Mouse (Mus musculus): ENCODE measurements at regions not wholly inside any gene's neighbourhood (a gene's known extent, or its start where the extent isn't known, plus 50 kb on each side); places are given as distances from the start of the nearest gene placed in this dataset.
A peak's percentile ranks its signal among the peaks of the same experiment; 100 is the strongest.

DNA sequence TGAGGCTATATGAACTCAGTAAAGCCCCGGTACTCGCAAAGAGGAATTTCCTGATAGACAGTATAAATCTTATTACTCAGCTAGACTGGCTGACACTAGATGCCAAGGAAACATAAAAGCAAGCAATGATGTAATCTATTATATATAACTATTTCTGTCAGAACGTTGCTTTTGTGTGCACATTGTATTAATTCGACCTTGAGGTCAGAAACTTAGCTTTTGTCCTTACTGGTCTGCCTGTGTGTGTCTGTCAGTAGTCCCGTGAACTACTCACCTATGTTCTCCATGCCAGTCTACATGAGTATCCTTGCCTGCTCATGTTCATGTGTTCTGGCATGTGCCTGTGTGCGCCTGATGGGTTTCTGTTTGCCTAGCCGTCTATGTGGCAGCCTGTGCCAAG is 70.5 kb downstream of the Tmx1 start:
- no peak for DNase-seq

DNA sequence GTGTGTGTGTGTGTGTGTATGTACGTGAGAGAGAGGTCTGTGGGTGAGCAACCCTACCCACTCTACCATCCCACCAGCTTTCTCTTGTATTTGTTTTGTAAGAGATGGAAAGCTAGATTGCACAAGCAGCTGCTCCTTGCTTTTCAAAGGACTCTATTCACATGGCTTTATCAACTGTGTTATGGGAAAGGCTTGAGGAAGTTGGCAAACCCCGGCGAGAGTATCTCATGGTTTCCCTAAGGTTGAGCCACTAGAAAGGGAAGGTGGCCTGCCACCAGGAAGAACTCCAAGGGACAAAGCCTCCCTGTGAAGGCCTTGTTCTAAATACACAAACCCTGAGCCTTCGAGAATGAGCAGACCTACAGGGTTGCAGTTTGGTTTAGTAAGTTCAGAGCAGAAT is 71.8 kb downstream of the Tmx1 start:
- DNase-seq, result no peak

DNA sequence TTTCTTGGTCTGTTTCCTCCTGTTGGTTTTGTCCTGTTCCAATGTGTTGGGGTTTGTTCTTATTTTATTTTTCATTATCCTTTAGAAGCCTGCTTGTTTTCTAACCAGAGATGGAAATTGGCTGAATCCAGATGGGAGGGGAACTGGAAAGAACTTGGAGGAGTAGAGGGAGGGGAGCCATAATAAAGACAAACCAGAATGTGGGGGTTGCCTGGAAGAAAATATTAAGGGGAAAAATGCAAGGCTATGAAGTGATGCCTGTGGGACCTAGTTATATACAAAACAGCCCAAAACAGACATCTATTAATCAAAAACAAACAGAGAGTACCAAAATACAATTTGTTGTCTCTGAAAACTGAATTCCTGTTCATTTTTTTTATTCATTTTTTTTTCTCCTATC is 78.8 kb downstream of the Tmx1 start:
- no peak for DNase-seq

DNA sequence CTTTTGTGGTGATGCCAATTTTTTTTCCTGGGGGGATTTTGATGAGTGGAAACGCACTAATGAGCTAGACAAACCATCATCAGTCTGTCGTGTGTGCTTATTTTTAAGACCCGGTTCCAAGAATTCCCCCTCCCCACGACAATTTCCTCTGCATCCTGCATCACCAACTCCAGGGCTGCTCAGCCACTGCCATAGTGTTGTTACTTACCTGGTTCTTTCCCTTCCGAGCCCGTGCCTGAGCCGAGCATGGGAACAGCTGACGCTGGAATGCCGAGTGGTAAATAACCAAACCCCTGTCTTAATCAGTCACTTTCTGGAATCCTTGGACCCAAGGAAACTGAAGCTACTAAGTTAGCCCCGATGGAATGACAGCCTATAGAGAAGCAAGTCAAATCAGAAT is 79.3 kb downstream of the Tmx1 start:
- no peak for DNase-seq

DNA sequence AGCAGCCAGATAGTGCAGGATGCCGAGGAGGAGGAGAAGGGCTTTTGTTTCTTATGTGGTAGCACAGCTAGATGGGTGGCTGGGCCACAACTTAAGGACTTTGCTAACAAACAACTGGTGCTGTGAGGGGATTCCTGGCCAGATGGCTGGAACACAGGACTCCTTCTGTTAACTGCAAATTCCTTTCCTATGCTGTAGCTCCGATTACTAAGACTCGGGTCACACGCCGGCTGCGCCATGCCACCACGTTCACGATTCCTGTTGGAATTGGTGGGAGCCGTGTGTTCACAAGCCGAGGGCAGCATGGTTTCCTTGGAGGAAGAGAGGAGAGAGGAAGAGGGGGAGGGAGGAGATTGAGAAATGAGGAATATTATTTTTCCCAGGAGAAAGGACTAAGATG is 79.9 kb downstream of the Tmx1 start:
- DNase-seq, result no peak

DNA sequence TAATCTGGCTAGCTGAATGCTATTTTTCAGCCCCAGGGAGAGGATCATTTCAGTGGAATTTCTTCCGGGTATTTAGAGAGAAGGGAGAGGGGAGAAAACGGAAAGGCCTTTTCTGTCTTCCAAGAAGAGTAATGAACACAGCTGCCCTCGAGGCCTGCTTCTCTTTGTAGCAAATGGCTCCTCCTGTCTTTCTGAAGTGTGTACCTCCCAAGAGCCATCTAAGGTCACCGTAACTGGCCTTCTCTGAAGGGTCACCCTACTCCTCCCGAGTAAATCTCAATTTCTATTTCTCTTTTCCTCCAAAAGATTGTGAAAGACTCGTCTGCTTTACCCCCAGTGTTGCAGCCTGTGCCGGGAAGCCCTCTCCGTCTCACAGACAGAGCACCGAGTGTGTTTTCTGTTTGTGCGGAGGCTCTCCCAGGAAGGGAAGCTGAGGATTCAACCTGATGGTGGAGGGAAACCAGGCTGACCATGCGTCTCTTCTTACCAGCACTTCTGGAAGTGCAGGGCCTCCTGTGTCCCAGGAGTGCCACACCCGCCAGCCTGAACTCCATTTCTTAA is 80.6 kb downstream of the Tmx1 start:
- no peak for DNase-seq

DNA sequence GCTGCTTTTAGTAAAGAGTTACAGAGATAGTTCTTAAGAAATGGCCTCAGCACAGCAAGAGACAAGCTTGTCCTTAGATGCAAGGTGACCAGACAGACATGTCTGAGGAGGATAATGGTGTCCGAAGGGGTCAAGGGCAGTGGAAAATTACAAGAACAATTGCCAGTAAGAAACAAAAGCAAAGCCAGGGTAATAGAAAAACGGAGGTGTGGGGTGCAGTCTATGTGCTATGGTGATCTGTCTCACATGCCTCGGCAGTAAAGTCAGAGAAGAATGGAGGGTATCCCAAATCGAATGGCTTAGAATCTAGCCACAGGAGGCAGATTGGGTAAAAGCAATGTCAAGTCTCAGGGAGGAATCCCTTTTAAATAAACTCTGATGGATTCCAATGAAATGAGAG is 86.2 kb downstream of the Tmx1 start:
- DNase-seq, result no peak

DNA sequence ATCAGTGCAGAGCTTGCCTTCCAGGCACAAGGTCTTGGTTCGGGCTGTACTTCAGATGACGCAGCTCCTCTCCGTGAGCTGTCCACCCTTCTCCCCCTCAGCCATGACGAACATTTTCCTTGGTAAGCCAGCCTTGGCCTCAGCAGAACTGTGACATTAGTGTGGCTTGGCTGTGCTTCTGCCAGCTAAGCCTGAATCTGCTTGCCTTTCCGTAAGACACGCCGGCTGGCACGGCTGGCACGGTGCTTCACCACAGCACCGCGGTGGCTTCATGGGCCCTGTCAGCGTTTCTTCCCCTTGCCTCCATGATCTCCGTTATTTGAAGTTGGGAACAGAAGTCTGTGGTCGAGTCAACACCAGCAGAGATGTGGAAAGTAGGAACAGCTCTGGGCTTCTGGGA is 87.0 kb downstream of the Tmx1 start:
- DNase-seq, result no peak

DNA sequence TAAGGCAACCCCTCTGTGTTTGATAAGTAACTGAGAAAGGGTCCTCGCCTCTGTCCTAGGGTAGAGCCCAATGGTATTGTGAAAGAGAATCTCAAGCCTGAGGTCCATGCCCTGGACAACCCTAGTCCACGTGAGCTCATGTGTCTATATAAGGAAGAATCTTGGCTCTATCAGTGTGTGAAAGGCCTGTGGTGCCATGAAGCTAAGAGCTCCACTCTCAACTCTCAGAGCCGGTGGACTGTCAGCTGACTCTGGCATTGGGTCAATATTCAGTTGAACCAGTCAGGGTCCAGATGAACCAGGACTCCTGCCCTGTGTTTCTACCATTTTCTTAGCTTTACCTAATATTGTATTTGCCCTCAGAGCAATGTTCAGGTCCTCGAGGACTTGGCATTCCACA is 88.5 kb downstream of the Tmx1 start:
- DNase-seq, result no peak

DNA sequence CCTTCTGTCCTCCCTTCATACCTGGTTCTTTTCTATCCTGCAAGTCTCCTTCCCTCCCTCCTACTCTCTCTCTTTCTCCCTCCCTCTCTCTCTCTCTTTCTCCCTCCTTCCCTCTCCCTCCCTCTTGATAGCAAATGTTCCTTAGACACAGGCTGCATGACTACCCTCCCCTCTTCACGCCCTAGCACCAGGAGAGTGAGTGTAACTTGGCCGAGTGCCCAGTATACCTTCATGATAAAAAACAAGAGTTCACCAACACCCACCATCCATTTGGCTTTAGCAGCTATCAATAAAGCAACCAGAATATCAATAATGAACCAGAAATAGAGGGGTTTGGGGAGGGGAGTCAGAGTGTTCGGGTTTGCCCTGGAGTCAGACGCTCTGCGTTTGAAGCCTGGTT is 90.4 kb downstream of the Tmx1 start:
- no peak for DNase-seq

DNA sequence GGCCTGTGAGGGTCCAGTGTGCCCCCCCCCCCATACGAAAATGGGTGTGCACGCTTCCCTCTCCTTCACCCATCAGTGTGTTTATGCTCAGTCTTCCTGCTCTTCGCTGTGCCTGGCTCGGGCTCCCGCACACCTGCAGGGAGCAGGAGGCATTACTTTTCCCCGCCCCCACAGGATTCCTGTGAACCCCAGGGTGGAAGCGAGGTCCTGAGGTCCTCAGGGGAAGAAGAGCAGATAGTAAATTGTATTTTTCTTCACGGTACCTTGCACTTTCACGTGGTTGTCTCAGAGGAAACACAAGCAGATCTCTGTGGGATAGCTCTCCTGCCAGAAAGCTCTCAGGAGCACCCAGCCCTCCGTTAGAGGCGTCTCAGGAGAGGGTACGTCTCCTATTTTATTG is 91.4 kb downstream of the Tmx1 start:
- DNase-seq, result no peak

DNA sequence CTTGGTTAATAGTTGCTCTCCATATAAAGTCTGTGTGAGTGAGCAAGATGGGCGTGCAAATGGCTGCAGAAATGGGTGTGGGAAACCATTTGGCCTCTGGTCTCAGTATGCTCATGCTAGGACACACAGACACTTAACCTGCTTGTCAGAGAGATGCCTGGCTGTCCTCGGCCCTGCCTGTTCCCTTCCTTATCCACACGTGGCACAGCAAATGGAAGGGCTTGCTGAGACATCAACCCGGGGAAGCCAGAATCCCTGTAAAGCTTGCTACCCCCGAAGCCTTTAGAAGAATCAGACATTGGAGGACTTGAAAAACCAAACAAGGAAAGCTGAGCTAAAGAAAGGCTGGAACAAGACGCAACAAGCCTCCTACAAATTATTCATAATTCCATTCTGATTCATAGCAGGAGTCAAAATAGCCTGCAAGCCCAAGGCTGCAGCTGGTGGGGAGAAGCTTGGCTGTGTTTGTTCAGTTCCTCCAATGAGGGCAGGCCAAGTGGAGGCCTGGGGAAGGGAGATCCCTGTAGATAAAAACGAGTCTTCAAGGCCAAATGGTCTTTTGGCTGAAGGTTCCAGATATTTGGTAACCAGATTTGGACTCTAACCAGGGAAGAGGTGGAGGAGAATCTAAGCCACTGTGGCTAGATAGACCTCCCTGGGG is 92.1 kb downstream of the Tmx1 start:
- DNase-seq, result peak; percentile 7

DNA sequence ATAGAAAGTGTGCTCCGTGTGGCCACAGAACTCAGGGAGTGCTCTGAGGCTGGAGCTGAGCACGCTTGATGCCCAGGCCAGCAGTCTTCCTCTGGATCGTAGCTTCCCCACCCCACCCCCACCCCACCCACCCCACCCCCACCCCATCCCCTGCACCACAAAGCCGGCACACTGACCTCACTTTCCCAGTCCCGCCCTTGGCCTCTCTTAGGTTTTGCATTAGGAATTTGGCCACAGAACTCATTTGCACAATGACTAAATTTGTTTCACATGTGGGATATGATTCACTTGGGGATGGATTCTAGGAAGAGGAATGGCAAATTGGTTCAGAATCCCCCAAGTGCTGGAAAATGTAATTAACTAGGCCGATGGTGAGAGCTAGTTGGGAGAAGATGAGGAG is 94.3 kb downstream of the Tmx1 start:
- no peak for DNase-seq

DNA sequence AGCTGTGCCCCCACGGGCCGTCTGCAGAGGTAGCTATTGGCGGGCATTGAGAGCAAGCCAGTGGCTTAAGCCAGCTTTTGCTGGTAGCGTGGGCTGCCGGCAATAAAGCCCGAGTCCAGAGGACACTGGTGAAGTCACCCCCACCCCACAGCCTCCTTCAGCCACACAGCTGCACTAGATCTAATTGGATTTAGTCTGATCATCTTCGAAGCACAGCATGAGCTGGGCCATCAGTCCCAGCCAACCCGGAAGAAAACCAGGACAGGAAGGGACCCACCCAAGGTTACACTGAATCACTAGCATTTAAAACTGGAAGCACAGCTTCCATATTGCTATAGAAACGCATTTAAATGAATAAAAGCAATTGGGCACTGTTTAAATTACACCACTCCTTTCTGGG is 96.4 kb downstream of the Tmx1 start:
- DNase-seq, result no peak

DNA sequence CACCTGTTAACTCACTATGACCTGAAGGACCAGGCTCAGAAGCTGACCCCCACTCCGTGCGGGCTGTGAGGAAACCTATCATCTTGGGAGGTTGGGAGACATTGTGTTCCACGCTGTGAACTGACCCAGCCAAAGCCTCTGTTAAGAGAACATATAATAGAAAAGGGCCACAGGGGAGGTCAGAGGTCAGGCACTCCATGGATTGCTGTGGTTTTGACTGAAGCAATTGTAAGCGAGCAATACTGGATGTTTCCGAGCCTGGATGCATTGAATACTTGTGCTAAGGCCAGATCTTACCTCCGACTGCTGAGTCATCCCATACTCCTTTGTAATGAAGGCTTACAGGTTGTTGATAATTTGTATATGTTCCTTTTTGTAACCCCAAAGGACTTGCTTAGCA is 101.0 kb downstream of the Tmx1 start:
- no peak for DNase-seq

DNA sequence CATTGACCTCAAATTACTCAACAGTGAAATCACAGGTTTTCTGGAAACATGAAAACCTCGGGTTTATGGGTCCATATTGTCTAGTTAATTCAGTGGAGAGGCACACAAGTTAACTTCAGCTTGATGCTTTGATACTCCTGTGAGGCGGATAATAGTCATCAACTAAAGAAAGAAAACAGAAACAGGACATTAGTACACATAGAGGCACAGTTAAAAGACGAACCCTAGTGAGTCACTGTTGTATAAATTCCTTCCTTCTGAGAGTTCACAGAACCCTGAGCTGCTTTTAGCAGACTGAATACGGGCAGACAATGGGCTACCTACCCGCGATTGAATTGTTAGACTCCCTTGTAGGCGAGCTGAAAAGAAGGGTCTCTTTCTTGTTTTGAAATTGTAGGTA is 101.7 kb downstream of the Tmx1 start:
- no peak for DNase-seq

DNA sequence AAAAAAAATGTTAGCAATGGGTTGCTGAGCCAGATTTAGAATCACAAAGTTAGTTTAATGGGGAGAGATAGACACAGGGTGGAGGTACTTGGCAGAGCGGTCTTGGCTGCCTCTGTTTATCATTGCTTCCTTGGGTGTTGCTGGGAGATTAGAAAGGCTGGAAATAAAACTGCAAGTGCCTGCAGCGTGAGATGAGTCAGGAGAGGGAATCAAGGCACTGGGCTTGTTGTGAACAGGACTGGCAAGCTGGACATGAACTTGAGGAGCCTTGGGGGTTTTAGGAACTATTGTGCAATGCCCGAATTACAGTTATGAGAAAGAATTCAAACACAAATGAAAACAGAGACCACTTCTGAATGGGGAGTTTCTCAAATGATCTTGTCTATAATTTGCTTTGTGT is 102.8 kb downstream of the Tmx1 start:
- DNase-seq, result no peak

DNA sequence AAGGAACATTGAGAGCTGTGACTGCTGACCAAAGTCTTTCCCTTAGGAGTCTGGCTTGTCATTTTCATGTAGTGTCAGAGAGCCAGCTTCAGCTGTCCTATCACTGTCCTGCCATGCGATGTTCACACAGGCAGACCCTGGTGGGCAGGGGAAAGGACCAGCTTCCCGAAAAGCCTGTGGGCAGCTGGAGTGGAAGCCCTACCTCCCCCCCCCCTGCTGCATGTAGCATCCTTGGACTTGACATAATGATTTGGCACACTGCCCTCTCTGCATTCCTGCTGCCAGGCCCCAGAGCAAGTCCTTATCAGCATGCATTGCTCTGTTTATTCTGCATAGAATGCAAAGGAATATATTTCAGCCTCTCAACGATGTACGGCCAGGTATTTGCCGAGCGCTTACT is 103.9 kb downstream of the Tmx1 start:
- no peak for DNase-seq

DNA sequence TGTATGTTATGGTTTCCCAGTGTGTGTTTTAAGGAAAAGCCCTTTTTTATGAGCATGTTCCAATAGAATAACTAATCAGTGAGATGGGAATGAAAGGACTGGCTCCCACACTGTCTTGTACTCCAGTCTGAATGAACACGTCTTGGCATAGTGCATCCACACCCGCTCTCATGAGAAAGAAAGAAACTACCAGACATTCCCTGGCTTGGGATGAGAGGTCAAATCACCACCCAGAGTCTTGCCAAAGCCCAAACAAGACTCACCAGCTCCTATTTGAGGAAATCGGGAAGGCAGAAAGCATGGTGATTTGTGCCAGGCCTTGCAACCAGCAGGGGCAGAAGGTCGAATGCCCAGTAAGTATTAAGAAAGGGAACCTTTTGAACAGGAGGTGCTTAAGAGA is 110.6 kb downstream of the Tmx1 start:
- no peak for DNase-seq

DNA sequence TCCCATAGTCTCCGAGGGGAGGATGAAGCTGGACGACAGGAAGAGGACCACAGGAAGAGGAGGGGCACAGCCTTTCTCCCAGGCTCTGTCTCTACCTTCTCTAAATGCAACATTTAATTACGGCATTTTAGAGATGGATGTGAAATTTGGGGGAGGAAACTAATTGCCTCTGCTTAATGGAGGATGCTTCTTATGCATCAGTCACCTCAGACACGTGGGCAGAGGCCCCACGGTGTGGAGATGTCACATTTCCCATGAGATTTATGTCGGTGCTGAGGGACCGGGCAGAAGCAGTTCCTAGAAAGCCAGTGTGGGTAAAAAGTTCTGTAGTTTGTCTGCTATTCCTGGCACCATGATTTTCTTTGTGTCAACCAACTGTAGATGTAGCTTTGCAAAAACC is 122.8 kb downstream of the Tmx1 start:
- no peak for DNase-seq

DNA sequence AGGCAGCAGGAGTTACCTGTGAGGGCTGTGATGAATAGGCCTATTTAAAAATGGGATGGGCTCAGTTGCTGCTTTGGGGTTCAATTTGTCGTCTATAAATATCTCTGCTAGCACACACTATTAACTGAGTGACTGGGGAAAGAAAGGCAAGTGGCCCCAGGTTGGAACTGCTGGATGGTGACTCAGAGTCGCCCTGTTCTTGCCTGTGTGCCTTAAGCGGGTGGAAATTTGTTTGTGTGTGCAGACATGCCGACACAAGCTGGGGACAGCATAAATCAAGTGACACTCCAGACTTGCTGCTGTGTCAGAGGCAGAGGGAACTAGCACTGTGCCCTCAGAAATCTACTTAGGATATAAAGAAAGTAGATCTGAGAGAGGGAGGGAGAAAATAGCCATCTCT is 124.9 kb downstream of the Tmx1 start:
- no peak for DNase-seq

DNA sequence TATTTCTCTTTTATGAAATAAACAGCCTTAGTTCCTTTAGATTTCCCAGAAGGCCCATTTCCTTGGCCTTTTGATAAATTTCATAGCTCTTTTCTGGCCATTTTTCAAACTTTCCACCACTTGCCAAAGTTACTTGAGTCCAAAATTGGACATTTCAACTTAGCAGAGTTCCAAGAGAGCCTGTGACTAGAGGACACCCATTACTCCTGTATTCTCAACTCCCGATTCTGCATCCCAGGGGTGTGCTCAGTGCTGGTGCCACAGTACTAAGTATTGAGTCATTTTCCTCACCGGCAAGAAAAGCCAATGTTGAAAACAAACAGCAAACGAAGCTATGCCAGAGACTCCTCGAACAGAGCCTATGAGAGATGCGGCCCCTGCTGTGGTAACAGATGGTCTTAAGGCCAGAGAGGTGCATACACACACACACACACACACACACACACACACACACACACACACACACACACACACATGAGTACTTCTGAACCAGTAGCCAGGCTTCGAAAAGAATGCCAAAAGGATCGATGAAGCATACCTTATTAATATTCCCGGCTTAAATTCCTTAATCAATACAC is 126.5 kb downstream of the Tmx1 start:
- no peak for DNase-seq

DNA sequence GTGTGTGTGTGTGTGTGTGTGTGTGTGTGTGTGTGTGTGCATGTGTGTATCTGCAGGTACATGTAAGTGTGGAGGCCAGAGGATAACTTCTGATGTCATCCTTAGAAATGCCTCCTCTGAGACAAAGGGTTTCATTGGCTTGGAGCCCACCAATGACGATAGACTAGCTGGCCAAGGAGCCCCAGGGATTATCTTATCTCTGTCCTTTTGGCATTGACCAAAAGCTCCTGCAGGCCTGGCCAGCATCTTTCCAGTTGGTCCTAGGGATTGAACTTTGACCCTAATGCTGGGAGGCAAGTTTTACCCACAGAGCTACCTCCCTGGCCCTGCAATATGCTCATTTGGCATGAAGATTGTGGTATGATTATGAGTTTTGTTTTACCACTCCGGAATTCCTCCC is 133.3 kb downstream of the Tmx1 start:
- no peak for DNase-seq

DNA sequence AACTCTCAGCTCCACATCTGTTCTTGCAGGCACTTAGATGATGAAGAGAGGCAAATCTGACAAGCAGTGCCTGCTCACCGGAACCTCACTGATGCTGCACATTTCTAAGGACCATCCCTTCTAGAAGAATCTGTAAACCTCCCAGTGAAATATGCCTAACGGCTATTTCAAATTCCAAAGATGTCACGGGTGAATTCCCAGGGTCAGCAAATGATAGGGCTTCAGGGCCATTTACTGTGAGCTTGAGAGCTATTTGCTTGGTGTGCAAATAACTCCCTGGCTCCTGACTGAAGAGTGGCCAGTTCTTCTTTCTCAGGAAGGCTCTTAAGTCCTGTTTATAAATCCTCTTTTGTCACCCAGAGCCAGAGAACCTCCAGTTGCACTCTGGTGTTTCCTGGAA is 135.3 kb downstream of the Tmx1 start:
- DNase-seq, result no peak

DNA sequence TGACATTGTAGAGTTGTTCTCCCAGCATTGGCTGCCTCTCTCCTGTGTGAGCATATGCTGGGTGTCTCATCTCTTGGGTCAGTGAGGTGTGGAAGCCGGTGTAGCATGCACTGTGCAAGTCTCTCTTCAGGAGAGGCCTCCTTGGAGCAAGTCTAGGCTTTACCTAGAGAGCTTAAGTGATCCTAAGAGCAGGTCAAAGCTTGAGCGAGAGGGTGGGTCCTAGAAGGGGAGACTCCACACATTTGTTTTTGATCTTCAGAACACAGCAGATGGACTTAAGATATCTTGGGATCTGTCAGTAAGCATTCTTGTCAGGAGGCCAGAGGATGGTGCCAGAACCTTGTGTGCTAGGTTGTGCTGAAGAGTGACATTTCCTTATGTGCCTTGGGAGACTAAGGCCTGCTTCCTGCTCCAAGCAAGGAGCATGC is 136.4 kb downstream of the Tmx1 start:
- DNase-seq, result peak; percentile 20

All from layer of hippocampus, adult 9-11 months (tissue).